Mouse (Mus musculus) fat pad, adult 2 months (tissue): ENCODE results near the gene Gm10320.

Source experiments
- DNase-seq: peaks from one replicate; pipeline ENCODE4 v3.0.0-alpha.2; 2011; ENCODE audit warnings: low read depth, low spot score; ENCODE audit errors: extremely low read depth

The Gm10320 gene

GRCm38 (mm10) chr13:98503601-98504000, 11.8 kb upstream of the Gm10320 start:
- no peak for DNase-seq

- no peak for DNase-seq
Measured at GRCm38 (mm10) chr13:98502813-98503341, 11.1 kb upstream of the Gm10320 start.

- no peak for DNase-seq
Measured at GRCm38 (mm10) chr13:98502236-98502812, 10.5 kb upstream of the Gm10320 start.

GRCm38 (mm10) chr13:98501321-98501720, 9.5 kb upstream of the Gm10320 start:
- DNase-seq, result no peak

GRCm38 (mm10) chr13:98500471-98501125, 8.8 kb upstream of the Gm10320 start:
- no peak for DNase-seq

GRCm38 (mm10) chr13:98498561-98498960, 6.8 kb upstream of the Gm10320 start:
- DNase-seq, result no peak

GRCm38 (mm10) chr13:98498080-98498479, 6.3 kb upstream of the Gm10320 start:
- no peak for DNase-seq

- no peak for DNase-seq
Measured at GRCm38 (mm10) chr13:98496917-98497870, 5.4 kb upstream of the Gm10320 start.

- DNase-seq, result no peak
Measured at GRCm38 (mm10) chr13:98494492-98495064, 2.8 kb upstream of the Gm10320 start.

- no peak for DNase-seq
Measured at GRCm38 (mm10) chr13:98492569-98493255, 911 bp upstream of the Gm10320 start.

- no peak for DNase-seq
Measured at GRCm38 (mm10) chr13:98486726-98487125, 5.1 kb downstream of the Gm10320 start.

GRCm38 (mm10) chr13:98486161-98486560, 5.6 kb downstream of the Gm10320 start:
- DNase-seq, result no peak

GRCm38 (mm10) chr13:98485440-98485839, 6.4 kb downstream of the Gm10320 start:
- DNase-seq, result no peak

GRCm38 (mm10) chr13:98477991-98478390, 13.8 kb downstream of the Gm10320 start:
- DNase-seq, result no peak

GRCm38 (mm10) chr13:98476839-98477495, 14.8 kb downstream of the Gm10320 start:
- DNase-seq, result no peak

- no peak for DNase-seq
Measured at GRCm38 (mm10) chr13:98476175-98476838, 15.5 kb downstream of the Gm10320 start.

- DNase-seq, result no peak
Measured at GRCm38 (mm10) chr13:98475681-98476080, 16.1 kb downstream of the Gm10320 start.

GRCm38 (mm10) chr13:98473034-98473433, 18.8 kb downstream of the Gm10320 start:
- no peak for DNase-seq

- DNase-seq, result no peak
Measured at GRCm38 (mm10) chr13:98471756-98472155, 20.0 kb downstream of the Gm10320 start.
